Comparison of ENCODE assay signal across 17 mouse cellular contexts in genomic region chr17:46138563-46139236, GRCm38 (mm10). TPM values are rescaled to one million over a fixed set of nuclear protein-coding genes. Genes with fewer than 3 reads are reported as not detected.
DNase-seq lines count a peak whose midpoint lies in the region; ATAC-seq and TF ChIP-seq lines count a peak whose summit lies in the region.
"Had no signal": no experiment of that assay in that cellular context is flagged by ENCODE, and none has a peak within 500 bp of the region (broad histone marks: within the 10 kb centered on the region; RNA-seq: fewer than 3 reads in every experiment).

No protein-coding gene starts in this region.

- H3K9me3 ChIP-seq in megakaryocyte, embryonic 14.5 days = no peaks in the 10 kb centered on the region
- H3K9me3 ChIP-seq in liver, embryonic 14.5 days (ENCODE audit: control insufficient read depth, low read length) = no peaks in the 10 kb centered on the region
- no peaks in the 10 kb centered on the region for H3K9me3 ChIP-seq in stomach, postnatal 0 days (ENCODE audit: control insufficient read depth, low read length)
- H3K9me3 ChIP-seq: forebrain, embryonic 12.5 days; G1E; neural tube, embryonic 12.5 days had no signal

- ATAC-seq in megakaryocyte, adult 5-6 weeks (ENCODE audit: poor library complexity, severe bottlenecking) = no peak
- peak; percentile 61; the same call in 1 of the 2 replicates for ATAC-seq in liver, embryonic 14.5 days (ENCODE audit: insufficient read depth)
- peak; percentile 71 for ATAC-seq in stomach, postnatal 0 days (ENCODE audit: low FRiP score, low TSS enrichment)

- WGBS in liver, embryonic 14.5 days (ENCODE audit: insufficient replicate concordance) = 19% methylated on average over 8 of the region's 8 CpGs
- WGBS in stomach, postnatal 0 days = 47% methylated on average over 8 of the region's 8 CpGs

- no peak overlapping the region for H3K27ac ChIP-seq in liver, embryonic 14.5 days
- 0 out of 2 replicates have a peak overlapping the region, but pooled peaks have one; percentile 30 for H3K27ac ChIP-seq in stomach, postnatal 0 days (replicated peaks)
- H3K27ac ChIP-seq in layer of hippocampus, adult 2 months = no peak overlapping the region
- H3K27ac ChIP-seq: forebrain, embryonic 12.5 days; kidney, postnatal 0 days; macrophage; neural tube, embryonic 12.5 days had no signal

- peak overlapping the region; percentile 69 for H3K4me3 ChIP-seq in megakaryocyte, embryonic 14.5 days (replicated peaks)
- H3K4me3 ChIP-seq in liver, embryonic 14.5 days (ENCODE audit: insufficient read depth in 1 of 2, low read depth in 2 of 2, low read length in 2 of 2) = no peak overlapping the region
- no peak overlapping the region for H3K4me3 ChIP-seq in stomach, postnatal 0 days (ENCODE audit: low read depth, low read length)
- H3K4me3 ChIP-seq in layer of hippocampus, adult 2 months = no peak overlapping the region
- H3K4me3 ChIP-seq: forebrain, embryonic 12.5 days; neural tube, embryonic 12.5 days had no signal

- peaks cover 28% of the 10 kb centered on the region for H3K36me3 ChIP-seq in megakaryocyte, embryonic 14.5 days (replicated peaks; ENCODE audit: low read length)
- no peaks in the 10 kb centered on the region for H3K36me3 ChIP-seq in liver, embryonic 14.5 days (replicated peaks; ENCODE audit: control insufficient read depth, insufficient read depth, low read depth)
- H3K36me3 ChIP-seq in stomach, postnatal 0 days (ENCODE audit: control insufficient read depth, insufficient read depth, low read length) = no peaks in the 10 kb centered on the region
- H3K36me3 ChIP-seq: forebrain, embryonic 12.5 days; neural tube, embryonic 12.5 days had no signal

- H3K27me3 ChIP-seq in megakaryocyte, embryonic 14.5 days (replicated peaks) = no peaks in the 10 kb centered on the region
- no peaks in the 10 kb centered on the region for H3K27me3 ChIP-seq in liver, embryonic 14.5 days (ENCODE audit: control insufficient read depth, insufficient read depth, low read length)
- no peaks in the 10 kb centered on the region for H3K27me3 ChIP-seq in stomach, postnatal 0 days (ENCODE audit: control insufficient read depth, insufficient read depth, low read length)
- H3K27me3 ChIP-seq: forebrain, embryonic 12.5 days; neural tube, embryonic 12.5 days had no signal

- DNase-seq in c-Kit-positive CD71-positive TER-119-negative erythroid progenitor cells, embryonic 14.5 days (ENCODE audit: low read depth) = peak; percentile 75
- DNase-seq in liver, embryonic 14.5 days (ENCODE audit: low read depth in 3 of 3, low spot score in 3 of 3) = peak in 2 of 3 experiments; percentile 42 to 72
- peak; percentile 77 for DNase-seq in stomach, postnatal 0 days (ENCODE audit: low spot score)
- no peak for DNase-seq in thymus, postnatal 0 days (ENCODE audit: low spot score)
- no peak for DNase-seq in kidney, postnatal 4 days
- DNase-seq in layer of hippocampus, adult 2 months (ENCODE audit: low spot score in 2 of 2) = no peak
- DNase-seq: cerebellum, adult 11-12 months; left cerebral cortex, postnatal 4 days; right cerebral cortex, postnatal 4 days; thymus, adult 18-20 months had no signal

- TF ChIP-seq EP300 in liver, embryonic 14.5 days (IDR thresholded peaks at IDR 0.05; ENCODE audit: low read depth) = no peak
- no peak for TF ChIP-seq EP300 in stomach, postnatal 0 days (optimal IDR thresholded peaks at IDR 0.05)

- H3K4me1 ChIP-seq in megakaryocyte, embryonic 14.5 days = peaks cover 70% of the 10 kb centered on the region
- H3K4me1 ChIP-seq in liver, embryonic 14.5 days (replicated peaks; ENCODE audit: control insufficient read depth in 2 of 2, insufficient read depth in 2 of 2, low read length in 1 of 2) = peaks cover 10 to 15% of the 10 kb centered on the region in 2 experiments
- H3K4me1 ChIP-seq in stomach, postnatal 0 days (replicated peaks; ENCODE audit: control insufficient read depth, insufficient read depth) = peaks cover 4% of the 10 kb centered on the region

- H3K4me2 ChIP-seq in liver, embryonic 14.5 days (ENCODE audit: low read depth) = no peak overlapping the region
- H3K4me2 ChIP-seq in stomach, postnatal 0 days (replicated peaks; ENCODE audit: low read depth) = no peak overlapping the region
- H3K4me2 ChIP-seq: forebrain, embryonic 12.5 days; neural tube, embryonic 12.5 days had no signal

- no peak overlapping the region; the same call in 1 of the 2 replicates for H3K9ac ChIP-seq in liver, embryonic 14.5 days (replicated peaks)
- no peak overlapping the region for H3K9ac ChIP-seq in stomach, postnatal 0 days (ENCODE audit: low read length)
- H3K9ac ChIP-seq: forebrain, embryonic 12.5 days; neural tube, embryonic 12.5 days had no signal

- TF ChIP-seq CTCF in liver, embryonic 14.5 days (IDR thresholded peaks at IDR 0.05; ENCODE audit: low read depth) = no peak
- TF ChIP-seq CTCF in stomach, postnatal 0 days (IDR thresholded peaks at IDR 0.05; ENCODE audit: low read depth) = no peak
- TF ChIP-seq CTCF in layer of hippocampus, adult 2 months (conservative IDR thresholded peaks at IDR 0.05) = no peak

RNA-seq across cellular contexts. Expression of gene Rsph9, which starts 5.3 kb away (rescaled TPM):
- not detected in 2 replicates for polyA plus RNA-seq in megakaryocyte, embryonic 14.5 days (2012; ENCODE audit: insufficient read depth, low replicate concordance)
- total RNA-seq in megakaryocyte, adult 5-6 weeks (2015) = not detected in 2 replicates
- not detected in 2 replicates for total RNA-seq in megakaryocyte, adult 5-6 weeks (2017)
- 0.39 and 0.63 TPM in 2 replicates for polyA plus RNA-seq in liver, embryonic 14.5 days (2012; rRNA removed)
- 0.71 and 0.77 TPM in 2 replicates for polyA plus RNA-seq in liver, embryonic 14.5 days (2014; fragmentation: Nextera tagmentation; extraction: Ambion mirVana)
- polyA plus RNA-seq in stomach, postnatal 0 days (2015; fragmentation: Nextera tagmentation; extraction: Ambion mirVana) = 13.1 and 13.6 TPM in 2 replicates
- 2.0 and 2.7 TPM in 2 replicates for polyA plus RNA-seq in thymus, postnatal 0 days (2015; fragmentation: Nextera tagmentation; extraction: Ambion mirVana)
- 10 to 100 TPM; 27.4 to 28.8 TPM for total RNA-seq in layer of hippocampus, adult 2 months (2021)
- total RNA-seq: G1E had no signal
- polyA plus RNA-seq: G1E had no signal

RNA-seq across cellular contexts. Expression of gene Mad2l1bp, which starts 14.7 kb away (rescaled TPM):
- 8.8 and 18.5 TPM in 2 replicates for polyA plus RNA-seq in megakaryocyte, embryonic 14.5 days (2012; ENCODE audit: insufficient read depth, low replicate concordance)
- total RNA-seq in megakaryocyte, adult 5-6 weeks (2015) = 20.5 and 20.6 TPM in 2 replicates
- 9.5 and 9.9 TPM in 2 replicates for total RNA-seq in megakaryocyte, adult 5-6 weeks (2017)
- 25.3 and 25.6 TPM in 2 replicates for polyA plus RNA-seq in liver, embryonic 14.5 days (2012; rRNA removed)
- polyA plus RNA-seq in liver, embryonic 14.5 days (2014; fragmentation: Nextera tagmentation; extraction: Ambion mirVana) = 36.0 and 37.2 TPM in 2 replicates
- 35.5 and 35.8 TPM in 2 replicates for polyA plus RNA-seq in stomach, postnatal 0 days (2015; fragmentation: Nextera tagmentation; extraction: Ambion mirVana)
- polyA plus RNA-seq in thymus, postnatal 0 days (2015; fragmentation: Nextera tagmentation; extraction: Ambion mirVana) = 61.6 and 62.3 TPM in 2 replicates
- total RNA-seq in layer of hippocampus, adult 2 months (2021) = 10 to 100 TPM in 1 of 2 experiments, 1 to 10 TPM in 1; 7.9 to 10.5 TPM

RNA-seq across cellular contexts. Expression of gene Gtpbp2, which starts 22.1 kb away (rescaled TPM):
- 65.9 and 69.9 TPM in 2 replicates for polyA plus RNA-seq in megakaryocyte, embryonic 14.5 days (2012; ENCODE audit: insufficient read depth, low replicate concordance)
- total RNA-seq in megakaryocyte, adult 5-6 weeks (2015) = 29.3 and 30.2 TPM in 2 replicates
- total RNA-seq in megakaryocyte, adult 5-6 weeks (2017) = 47.9 and 49.6 TPM in 2 replicates
- polyA plus RNA-seq in liver, embryonic 14.5 days (2012; rRNA removed) = 81.0 and 98.3 TPM in 2 replicates
- polyA plus RNA-seq in liver, embryonic 14.5 days (2014; fragmentation: Nextera tagmentation; extraction: Ambion mirVana) = 18.2 and 20.7 TPM in 2 replicates
- polyA plus RNA-seq in stomach, postnatal 0 days (2015; fragmentation: Nextera tagmentation; extraction: Ambion mirVana) = 21.2 and 21.6 TPM in 2 replicates
- polyA plus RNA-seq in thymus, postnatal 0 days (2015; fragmentation: Nextera tagmentation; extraction: Ambion mirVana) = 31.4 and 37.6 TPM in 2 replicates
- 100 to 1,000 TPM; 118 to 138 TPM for total RNA-seq in layer of hippocampus, adult 2 months (2021)

RNA-seq across cellular contexts. Expression of gene Mrps18a, which starts 27.9 kb away (rescaled TPM):
- 33.8 and 77.2 TPM in 2 replicates for polyA plus RNA-seq in megakaryocyte, embryonic 14.5 days (2012; ENCODE audit: insufficient read depth, low replicate concordance)
- total RNA-seq in megakaryocyte, adult 5-6 weeks (2015) = 35.5 and 46.1 TPM in 2 replicates
- 28.7 and 39.4 TPM in 2 replicates for total RNA-seq in megakaryocyte, adult 5-6 weeks (2017)
- 22.8 and 29.7 TPM in 2 replicates for polyA plus RNA-seq in liver, embryonic 14.5 days (2012; rRNA removed)
- polyA plus RNA-seq in liver, embryonic 14.5 days (2014; fragmentation: Nextera tagmentation; extraction: Ambion mirVana) = 65.2 and 68.5 TPM in 2 replicates
- polyA plus RNA-seq in stomach, postnatal 0 days (2015; fragmentation: Nextera tagmentation; extraction: Ambion mirVana) = 94.9 and 99.0 TPM in 2 replicates
- 126 TPM in 2 replicates for polyA plus RNA-seq in thymus, postnatal 0 days (2015; fragmentation: Nextera tagmentation; extraction: Ambion mirVana)
- 10 to 100 TPM; 81.1 to 82.5 TPM for total RNA-seq in layer of hippocampus, adult 2 months (2021)

Comparison
In these comparisons a context has a peak if more than half of its experiments do, and no peak if none do; other contexts are left out.
1. DNase-seq: peak in c-Kit-positive CD71-positive TER-119-negative erythroid progenitor cells, embryonic 14.5 days (single experiment), liver, embryonic 14.5 days (2 of 3) and stomach, postnatal 0 days (single experiment); none in thymus, postnatal 0 days (single experiment), kidney, postnatal 4 days (0 of 2) and layer of hippocampus, adult 2 months (0 of 2).